Mouse (Mus musculus) kidney, adult 9 months (tissue): ENCODE measurements around the gene Oaz1.

Source experiments
- DNase-seq: peaks from one replicate; pipeline ENCODE4 v3.0.0; 2022

Gene Oaz1

DNA sequence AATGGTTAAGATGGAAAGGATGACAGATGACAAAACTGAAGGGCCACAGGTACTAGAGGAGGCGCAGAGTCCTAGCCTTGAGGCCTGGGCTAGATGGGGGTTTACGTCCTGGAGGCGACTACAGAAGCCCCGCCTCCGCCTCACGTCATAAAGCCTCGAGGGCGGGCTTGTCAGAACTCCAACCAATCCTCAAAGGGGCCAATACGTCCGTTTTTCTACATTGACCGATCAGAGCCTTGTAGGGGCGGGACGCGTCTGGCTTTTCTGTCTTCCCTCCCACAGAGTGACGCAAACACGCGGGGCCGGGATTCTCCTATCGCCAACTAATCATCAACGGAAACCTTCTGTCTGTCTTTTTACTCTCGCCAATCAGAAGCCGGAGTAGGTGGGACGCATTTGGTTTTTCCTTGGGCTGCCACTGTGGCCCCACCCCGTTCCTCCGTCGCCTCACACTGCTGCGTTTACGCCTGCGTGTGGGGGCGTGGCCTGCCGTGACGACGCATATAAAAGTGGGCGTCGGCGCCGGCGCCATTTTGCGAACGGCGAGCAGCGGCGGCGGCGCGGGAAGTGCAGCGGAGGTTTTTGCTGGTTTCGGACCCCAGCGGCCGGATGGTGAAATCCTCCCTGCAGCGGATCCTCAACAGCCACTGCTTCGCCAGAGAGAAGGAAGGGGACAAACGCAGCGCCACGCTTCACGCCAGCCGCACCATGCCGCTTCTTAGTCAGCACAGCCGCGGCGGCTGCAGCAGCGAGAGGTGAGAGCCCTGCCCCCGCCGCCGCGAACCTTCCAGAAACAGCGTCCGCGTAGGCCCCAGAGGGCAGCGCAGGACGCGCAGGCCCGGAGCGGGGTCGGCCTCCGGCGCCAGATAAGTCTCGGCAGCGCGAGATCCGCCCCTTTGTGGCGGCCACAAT is at the start of gene Oaz1:
Gene Oaz1 (plus strand): TSS at position 506 of the 912 bp plus-strand sequence.
- peak; percentile 100 for DNase-seq

DNA sequence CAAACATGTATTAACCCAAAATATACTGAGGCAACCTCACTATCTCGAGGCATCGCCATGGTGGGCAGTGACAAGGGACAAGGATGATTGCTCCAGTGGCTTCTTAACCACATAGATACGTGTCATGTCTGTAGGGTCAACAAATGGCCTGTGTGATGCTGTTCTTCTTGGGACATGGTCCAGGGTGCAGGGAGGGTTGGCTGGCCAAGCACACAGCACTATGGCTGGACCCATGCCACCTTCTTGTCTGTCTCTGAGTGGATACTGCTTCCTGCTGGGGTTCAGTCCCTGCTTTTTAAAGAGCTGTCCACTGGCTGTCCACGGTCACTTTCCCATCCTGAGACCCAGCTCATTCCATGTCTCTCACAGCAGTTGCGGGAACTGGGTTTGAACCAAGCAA is 49.3 kb upstream of the Oaz1 start:
- DNase-seq, result no peak

DNA sequence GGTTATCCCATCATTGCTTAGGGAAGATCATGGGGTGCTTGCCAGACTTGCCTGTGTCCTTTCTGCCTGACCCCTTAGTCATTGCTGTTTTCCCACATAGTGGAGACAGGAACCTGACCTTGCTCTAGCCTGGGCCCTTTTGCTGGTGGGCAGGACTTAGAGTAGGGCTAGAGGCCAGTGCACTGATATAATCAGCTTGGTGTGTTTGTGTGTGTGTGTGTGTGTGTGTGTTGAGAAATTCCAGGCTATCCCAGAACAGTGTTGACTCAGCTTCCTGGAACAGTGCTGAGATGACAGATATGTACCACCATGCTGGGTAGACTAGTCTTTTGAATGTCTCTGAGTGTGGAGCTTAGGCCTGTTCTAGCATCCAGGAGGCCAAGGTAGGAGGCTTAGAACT is 46.9 kb upstream of the Oaz1 start:
- no peak for DNase-seq

DNA sequence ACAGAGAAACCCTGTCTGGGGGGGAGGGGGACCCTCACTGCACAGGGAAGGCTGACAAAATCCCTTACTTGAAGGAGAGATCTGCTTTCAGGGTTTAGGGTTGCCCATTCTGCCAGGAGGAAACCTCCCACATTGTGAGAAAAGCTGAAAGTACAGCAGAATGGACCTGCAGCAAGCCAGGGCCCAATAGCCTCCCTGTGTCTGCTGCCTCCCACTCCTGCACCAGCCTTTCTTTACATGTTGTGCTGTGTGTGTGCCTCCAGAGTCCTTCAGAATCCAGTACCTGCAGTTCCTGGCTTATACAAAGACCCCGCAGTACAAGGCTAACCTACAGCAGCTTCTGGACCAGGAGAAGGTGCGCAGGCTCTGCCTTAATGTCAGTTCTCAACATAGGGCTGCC is 42.2 kb upstream of the Oaz1 start:
- no peak for DNase-seq

DNA sequence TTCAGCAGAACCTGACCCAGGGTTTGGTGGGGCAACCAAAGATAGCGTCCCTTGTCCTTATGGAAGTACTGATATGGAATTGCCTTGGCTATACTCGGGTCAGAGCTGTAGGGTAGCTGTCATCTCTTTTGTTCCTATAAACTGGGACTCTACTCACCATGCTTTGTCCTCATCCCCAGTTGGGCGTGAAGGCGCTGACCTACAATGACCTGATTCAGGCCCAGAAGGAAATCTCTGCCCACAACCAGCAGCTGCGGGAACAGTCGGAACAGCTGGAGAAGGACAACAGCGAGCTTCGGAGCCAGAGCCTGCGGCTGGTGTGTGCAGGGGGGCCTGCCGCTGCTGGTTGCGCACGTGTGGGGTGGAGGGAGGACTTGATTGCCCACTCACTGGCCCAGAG is 41.6 kb upstream of the Oaz1 start:
- no peak for DNase-seq

DNA sequence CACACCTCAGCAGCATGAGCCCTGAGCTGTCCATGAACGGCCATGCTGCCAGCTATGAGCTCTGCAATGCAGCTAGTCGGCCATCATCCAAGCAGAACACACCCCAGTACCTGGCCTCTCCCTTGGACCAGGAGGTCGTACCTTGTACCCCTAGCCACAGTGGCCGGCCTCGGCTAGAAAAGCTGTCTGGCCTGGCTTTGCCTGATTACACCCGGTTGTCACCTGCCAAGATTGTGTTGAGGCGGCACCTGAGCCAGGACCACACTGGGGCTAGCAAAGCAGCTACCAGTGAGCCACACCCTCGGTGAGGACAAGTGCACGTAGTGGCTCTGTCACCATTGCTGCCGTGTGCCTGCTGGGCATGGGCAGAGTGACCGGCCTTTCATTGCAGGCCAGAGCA is 40.5 kb upstream of the Oaz1 start:
- DNase-seq, result no peak

DNA sequence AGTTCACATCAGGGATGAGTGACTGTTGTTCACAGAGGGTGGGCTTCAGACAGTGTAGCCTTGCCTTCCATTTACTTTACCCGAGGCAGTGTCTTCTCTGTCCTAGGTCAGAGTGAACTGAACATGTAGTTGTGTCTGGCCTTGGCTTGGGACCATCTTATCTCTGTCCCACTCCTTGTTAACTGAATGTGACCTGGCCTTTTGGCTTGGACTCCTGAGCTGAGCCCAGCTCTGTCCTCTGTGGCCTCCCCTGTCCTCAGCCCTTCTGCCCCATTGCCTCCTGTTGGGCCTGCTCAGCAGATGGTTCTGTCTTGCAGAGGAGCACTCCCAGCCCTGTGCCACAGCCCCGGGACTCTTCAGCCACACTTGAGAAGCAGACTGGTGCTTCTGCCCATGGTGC is 38.9 kb upstream of the Oaz1 start:
- no peak for DNase-seq

DNA sequence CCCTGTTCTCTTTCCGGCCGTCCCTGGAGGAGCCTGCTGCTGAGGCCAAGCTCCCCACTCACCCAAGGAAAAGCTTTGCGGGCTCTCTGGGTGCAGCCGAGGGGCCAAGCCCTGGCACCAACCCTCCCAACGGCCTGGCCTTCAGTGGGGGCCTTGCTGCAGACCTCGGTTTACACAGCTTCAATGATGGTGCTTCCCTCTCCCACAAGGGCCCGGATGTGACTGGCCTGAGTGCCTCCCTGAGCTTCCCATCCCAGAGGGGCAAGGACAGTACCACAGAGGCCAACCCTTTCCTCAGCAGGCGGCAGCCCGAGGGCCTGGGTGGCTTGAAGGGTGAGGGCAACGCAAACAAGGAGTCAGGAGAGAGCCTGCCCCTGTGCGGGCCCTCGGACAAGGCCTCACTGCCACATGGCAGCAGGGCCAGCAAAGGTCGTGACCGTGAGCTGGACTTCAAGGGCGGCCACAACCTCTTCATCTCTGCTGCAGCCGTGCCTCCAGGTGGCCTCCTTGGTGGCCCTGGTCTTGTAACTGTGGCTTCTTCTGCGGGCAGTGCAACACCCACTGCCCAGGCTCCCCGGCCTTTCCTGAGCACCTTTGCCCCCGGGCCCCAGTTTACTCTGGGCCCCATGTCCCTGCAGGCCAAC is 35.6 kb upstream of the Oaz1 start:
- no peak for DNase-seq

DNA sequence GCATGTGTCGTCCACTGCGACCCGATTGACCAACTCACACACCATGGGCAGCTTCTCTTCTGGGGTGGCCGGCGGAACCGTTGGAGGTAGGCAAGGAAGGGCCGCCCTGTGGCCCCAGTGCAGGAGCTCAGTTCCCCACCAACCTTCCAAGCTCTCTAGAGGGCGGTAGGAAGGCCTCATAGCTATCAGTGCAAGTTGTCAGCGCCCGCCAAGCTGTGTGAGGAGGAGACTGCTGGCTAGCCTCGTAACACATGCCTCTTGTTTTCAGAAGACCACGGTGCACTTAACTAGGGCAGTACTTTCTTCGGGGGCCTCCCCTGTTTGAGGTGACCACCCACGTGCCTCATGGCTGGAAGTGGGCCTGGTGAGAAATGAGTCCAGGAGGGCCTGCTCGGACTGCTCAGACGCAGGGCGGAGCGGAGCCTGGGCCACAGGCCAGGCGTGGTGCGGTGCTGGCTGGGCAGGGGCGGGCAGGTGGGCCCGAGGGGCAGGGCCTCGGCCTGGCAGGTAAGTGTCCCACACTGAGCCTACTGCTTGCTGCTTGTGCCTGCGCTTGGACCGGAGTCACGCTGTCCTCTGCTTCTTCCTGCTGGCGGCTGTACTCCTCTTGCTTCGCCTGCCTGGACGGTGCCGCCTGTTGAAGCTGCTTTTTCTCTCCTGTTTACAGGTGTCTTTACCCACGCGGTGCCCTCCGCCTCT is 34.8 kb upstream of the Oaz1 start:
- DNase-seq, result no peak

DNA sequence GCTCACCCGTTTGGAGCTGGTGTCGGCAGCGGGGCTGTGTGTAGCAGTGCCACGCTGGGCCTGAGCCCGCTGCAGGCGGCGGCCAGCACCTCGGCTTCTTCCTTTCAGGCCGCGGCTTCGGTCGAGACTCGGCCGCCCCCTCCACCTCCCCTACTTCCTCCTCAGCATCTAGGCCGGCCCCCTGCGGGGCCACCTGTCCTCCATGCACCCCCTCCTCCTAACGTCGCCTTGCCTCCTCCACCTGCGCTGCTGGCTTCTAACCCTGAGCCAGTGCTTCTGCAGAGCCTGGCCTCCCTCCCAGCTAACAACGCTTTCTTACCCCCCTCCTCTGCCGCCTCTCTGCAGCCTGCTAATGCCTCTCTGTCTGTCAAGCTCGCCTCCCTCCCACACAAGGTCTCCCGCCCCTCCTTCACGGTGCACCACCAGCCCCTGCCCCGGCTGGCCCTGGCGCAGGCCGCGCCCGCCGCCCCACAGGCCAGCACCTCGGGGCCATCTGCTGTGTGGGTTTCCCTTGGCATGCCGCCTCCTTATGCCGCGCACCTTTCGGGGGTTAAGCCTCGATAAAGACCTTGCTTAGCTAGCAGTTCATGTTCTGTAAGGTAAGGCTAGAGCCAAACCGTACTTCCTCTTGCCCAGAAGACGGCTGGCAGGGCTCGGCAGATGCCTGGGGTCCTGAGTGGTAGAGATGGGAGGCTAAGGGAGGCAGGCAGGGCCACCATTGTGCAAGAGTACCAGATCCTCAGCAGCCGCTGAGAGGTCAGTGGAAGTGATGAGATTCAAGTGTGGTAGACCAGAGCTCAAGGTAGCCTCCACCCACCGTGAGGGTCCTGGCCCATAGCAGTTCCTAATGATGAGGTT is 34.1 kb upstream of the Oaz1 start:
- DNase-seq, result no peak

DNA sequence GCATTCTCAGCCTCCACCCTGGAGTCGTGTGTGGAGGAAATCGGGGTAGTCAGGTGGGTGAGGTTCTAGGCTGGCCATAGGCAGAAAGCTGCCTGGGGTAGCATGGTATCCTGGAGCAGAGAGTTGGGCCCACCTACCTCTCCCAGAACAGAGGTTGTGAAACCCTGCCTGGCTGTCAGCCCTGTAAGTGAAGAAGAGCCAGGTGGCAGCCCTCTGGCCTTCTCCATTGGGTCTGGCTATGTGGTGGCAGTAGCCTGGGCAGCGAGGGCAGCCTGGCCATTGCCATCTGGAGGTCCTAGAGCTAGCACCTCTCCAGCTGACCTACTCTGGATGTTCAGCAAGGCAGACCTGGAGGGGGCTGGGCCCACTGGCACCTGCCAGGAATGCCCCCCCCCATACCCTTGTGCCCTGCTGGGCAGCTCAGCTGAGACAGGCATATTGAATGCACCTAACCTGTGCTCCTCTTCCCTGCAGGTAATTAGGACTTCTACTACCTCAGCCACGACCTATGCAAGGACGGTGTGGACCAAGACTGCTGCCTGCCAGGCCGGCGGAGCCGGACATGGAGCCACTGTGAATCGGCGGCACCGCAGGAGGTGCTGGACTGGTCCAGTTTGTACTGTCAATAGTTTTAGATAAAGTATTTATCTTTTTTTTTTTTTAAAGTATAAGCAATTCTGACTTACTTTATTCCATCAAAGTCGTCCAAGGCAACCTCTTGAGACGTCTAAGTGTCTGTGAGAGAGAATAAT is 33.2 kb upstream of the Oaz1 start:
- no peak for DNase-seq

DNA sequence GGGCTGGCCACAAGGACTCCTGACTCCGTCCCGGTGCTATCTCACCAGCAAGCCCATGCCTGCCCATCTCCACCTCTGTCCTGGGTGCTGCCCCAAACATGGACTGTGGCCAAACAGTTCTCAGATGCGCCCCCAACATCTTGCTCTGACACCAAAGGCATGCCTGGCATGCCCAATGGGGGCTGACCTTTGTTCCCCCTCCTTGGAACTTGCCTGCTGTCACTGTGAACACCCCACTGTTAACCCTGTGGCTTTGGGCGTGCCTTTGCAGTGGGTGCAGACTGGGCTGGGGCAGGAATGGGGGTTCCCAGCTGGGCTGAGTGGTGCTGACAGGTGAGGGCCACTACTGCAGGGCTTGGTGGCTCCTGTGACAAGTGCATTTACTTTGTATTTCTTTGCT is 32.7 kb upstream of the Oaz1 start:
- no peak for DNase-seq

DNA sequence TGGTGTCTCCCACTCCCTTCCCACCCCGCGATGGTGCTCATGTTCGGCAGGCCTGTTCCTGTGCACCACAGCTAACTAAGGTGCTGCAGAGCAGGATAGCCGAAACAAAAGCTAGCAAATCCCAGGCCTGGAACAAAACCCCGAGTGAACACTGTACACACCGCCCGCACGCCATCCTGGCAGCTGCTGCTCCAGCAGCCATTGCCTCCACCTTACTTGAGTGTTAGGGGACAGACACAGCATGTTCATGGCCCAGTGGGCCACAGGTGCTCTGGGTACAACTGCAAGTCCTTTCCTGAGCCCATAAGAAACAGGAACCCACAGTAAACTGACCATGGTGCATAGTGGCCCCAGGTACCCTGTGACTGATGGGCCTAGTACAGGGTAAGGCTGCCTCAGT is 31.7 kb upstream of the Oaz1 start:
- DNase-seq, result no peak

DNA sequence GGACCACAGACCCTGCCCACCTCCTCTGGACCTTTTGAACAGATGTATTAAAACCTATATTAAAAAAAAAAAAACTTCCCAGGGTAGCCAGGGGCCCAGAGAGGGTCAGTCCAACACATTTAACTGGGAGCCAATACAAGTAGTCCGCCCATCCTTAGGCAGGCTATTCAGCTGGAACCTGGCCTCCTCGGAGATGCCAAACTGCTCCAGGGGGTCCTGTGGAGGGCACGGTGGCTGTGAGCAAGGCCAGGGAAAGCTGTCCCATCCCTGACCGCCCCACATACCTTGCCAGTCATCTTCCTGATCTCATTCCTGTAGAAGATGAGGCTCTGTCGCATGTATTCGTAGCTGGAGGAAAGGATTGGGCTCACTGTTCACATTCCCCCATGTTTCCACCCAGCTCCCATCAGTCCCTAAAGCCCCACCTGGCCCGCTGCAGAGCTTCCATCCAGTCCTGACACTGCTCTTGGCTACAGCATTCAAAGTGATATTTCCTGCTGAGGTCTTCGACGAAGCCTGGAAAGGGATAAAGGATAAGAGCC is 30.1 kb upstream of the Oaz1 start:
- no peak for DNase-seq

DNA sequence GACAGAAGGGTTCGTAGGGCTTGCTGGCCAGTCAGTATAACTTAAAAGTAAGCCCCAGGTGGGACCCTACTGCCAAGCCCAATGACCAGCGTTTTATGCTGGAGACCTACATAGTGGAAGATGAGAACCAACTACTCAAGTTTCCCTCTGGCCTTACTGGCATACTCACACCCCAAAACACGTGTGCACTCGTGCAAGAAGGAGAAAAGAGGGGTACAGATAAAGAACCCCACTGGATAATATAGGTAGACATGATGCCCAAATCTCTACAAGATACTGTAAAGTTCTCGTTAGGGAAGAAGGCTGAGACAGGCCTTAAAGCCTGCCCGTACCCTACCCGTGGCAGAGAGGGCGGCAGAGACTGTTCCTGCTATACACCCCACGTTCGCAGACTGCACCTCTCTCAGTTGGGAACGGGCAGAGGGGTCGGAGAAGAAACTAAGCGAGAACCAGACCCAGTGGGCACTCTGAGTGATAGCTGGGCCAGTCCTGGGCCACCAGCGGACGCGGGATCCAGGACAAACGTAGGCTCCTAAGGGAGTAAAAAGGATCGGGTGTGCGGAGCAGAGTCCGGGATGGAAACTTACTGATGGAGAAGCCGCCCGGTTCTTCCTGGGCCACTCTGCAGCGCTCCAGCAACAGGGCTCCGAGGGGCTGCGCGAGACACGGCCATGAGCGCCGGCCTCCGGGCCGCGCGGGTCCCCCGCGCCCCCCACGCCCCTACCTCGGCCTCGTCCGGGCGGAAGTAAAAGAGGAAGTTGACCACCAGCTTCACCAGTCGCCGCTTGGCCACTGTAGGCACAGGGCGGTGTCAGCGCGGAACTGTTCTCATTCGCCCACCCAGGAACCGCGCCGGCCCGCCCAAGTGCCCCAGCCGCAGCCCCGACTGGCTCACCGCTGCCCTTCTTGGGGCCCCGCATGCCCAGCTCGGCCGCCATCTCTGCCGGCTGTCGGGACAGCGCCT is 29.0 kb upstream of the Oaz1 start:
- no peak for DNase-seq

DNA sequence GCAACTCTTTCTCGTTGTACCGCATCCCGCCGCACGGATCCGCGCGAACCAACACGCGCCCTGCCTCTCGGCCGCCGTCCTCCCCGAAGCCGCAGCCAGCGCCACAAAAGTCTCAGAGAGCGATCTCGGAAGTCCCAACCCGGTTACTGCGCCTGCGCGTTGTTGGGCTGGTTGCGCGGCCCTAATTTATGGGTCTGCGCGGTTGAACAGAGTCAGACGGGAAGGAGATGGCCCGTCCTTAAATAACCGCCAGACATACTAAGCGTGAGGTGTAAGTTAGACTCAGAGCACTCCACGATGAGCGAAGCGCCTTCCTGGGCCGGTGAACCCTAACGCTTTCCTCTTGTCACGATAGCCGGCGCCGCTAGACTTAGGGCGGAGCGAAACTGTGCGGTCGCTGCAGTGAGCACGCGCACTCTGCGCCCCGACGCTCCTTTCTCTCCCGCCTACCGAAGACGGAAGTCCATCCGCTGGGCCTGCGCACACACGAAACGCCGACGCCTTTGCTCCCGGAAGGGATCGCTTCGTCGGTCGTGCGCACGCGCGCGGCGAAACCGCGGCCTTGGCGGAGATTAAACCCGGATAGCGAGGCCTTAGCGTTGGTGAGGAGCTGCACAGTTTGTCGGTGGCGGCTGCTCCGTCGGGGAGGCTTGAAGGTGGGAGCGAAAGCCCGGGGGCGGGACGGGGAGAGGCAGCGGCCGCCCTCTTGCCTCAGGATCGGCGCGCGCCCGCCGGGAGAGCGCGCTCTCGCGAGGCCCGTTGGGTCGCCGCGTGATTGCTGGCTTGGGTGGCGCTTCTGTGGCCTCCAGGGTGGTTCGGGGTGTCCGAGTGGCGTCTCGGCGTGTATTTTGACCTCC is 28.1 kb upstream of the Oaz1 start, which contains the start of the genes Sf3a2 and Plekhj1:
Gene Sf3a2 (plus strand): TSS at position 49 of the 857 bp plus-strand sequence.
Gene Plekhj1 (minus strand): TSS at position 477 of the 857 bp plus-strand sequence.
- peak; percentile 95 for DNase-seq

DNA sequence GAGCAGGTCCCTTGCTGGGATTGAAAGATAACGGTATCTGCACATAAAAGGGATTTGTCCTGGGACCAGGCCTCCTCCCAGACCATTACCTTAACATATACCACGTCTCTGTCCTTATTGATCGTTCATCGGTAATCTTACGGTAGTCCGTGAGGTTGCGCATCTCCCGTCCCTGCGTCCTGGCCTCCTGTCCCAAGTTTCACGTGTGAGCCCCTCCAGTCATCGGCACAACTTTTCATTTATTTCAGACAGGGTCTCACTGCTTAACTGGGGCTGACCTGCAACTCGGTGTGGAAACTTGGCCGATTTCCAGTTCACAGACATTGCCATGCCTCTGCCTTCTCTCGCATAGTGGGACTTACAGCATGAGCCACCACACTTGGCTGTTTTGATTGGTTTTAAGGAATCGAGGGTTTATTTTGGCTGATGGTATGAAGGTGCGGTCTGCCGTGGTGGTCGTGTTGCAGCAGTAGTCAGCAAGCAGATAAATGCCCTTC is 27.3 kb upstream of the Oaz1 start:
- no peak for DNase-seq

DNA sequence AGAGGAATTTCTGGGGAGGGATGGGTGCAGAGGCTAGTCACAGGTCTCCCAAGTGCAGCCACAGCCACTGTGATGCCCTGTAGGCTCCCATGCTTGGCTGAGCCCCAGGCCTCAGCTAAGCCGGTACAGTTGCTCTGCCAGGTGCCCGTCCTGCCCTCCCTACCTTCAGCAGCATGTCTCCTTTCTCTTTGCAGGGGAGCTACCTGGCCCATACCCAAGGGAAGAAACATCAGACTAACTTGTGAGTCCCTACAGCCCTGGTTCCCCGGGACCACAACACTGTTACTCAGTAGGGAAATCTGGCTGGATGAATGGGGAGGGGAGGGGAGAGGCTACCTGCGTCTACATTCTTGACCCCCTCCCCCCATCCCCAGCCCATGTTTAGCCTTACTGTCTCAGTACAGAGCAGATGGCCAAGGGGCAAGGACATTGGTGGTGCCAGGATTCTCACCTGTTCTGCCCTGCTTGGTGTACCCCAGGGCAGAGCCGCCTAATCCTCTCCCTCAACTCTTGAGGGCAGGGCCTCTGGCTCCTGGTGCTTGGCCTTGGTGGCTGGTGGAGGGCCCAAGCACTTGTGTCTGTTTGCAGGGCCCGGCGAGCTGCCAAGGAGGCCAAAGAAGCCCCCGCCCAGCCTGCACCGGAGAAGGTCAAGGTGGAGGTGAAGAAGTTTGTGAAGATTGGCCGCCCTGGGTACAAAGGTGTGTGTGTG is 24.1 kb upstream of the Oaz1 start:
- no peak for DNase-seq

DNA sequence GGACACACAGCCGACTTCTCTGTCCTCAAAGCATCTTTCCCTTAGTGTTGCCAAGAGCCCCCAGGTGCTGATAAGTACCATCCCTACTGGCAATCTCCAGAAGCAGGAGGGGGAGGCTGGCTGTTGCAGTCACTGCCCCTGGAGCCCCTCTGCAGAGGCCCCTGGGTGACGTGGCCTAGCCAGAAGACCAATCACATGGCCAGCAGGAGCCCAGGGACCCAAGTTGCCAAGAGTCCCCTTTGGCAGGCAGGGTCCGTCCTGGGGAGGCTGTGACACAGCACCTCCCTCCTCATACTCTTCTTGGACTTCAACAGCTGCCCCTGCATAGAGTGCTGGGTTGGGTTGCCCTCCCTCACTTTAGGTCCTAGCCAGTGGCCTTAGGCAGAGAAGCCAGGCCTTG is 23.5 kb upstream of the Oaz1 start:
- DNase-seq, result no peak
